Mouse (Mus musculus) Muller cell, postnatal 12 days (primary cell): ENCODE results near the gene Il17d.
A peak's percentile ranks its signal among the peaks of the same experiment; 100 is the strongest.

Source experiments
- DNase-seq: peaks from one replicate; pipeline ENCODE4 v3.0.0-alpha.2; 2015; ENCODE audit errors: inconsistent ontology term

Gene Il17d

GRCm38 (mm10) chr14:57524671-57525387 lies at the start of gene Il17d:
Il17d (plus strand) TSS chr14:57524777.
- peak; percentile 65 for DNase-seq

GRCm38 (mm10) chr14:57475057-57475456 lies 49.5 kb upstream of the Il17d start:
- no peak for DNase-seq

GRCm38 (mm10) chr14:57482262-57482661 lies 42.3 kb upstream of the Il17d start:
- no peak for DNase-seq

- no peak for DNase-seq
Measured at GRCm38 (mm10) chr14:57484183-57484582, 40.4 kb upstream of the Il17d start.

GRCm38 (mm10) chr14:57489696-57490095 lies 34.9 kb upstream of the Il17d start:
- DNase-seq, result no peak

- peak; percentile 5 for DNase-seq
Measured at GRCm38 (mm10) chr14:57493840-57494239, 30.7 kb upstream of the Il17d start.

- no peak for DNase-seq
Measured at GRCm38 (mm10) chr14:57503729-57504128, 20.8 kb upstream of the Il17d start.

- peak; percentile 87 for DNase-seq
Measured at GRCm38 (mm10) chr14:57509554-57509953, 15.0 kb upstream of the Il17d start.

GRCm38 (mm10) chr14:57515156-57515762 lies 9.3 kb upstream of the Il17d start:
- no peak for DNase-seq

GRCm38 (mm10) chr14:57517001-57517400 lies 7.6 kb upstream of the Il17d start:
- DNase-seq, result no peak

- DNase-seq, result no peak
Measured at GRCm38 (mm10) chr14:57523762-57524161, 815 bp upstream of the Il17d start.

GRCm38 (mm10) chr14:57525388-57526049 lies 942 bp downstream of the Il17d start:
- DNase-seq, result peak; percentile 71

GRCm38 (mm10) chr14:57526050-57526623 lies 1.6 kb downstream of the Il17d start:
- DNase-seq, result no peak

GRCm38 (mm10) chr14:57527122-57527521 lies 2.5 kb downstream of the Il17d start:
- no peak for DNase-seq

GRCm38 (mm10) chr14:57527598-57527997 lies 3.0 kb downstream of the Il17d start:
- DNase-seq, result no peak

GRCm38 (mm10) chr14:57529086-57529785 lies 4.7 kb downstream of the Il17d start:
- DNase-seq, result peak; percentile 64

- DNase-seq, result no peak
Measured at GRCm38 (mm10) chr14:57529786-57530515, 5.4 kb downstream of the Il17d start.

- DNase-seq, result no peak
Measured at GRCm38 (mm10) chr14:57532577-57532976, 8.0 kb downstream of the Il17d start.

GRCm38 (mm10) chr14:57533214-57533613 lies 8.6 kb downstream of the Il17d start:
- no peak for DNase-seq

- DNase-seq, result no peak
Measured at GRCm38 (mm10) chr14:57533841-57534240, 9.3 kb downstream of the Il17d start.

GRCm38 (mm10) chr14:57534346-57534745 lies 9.8 kb downstream of the Il17d start:
- DNase-seq, result peak; percentile 66
